Comparison of ENCODE assay signal across 10 mouse cellular contexts in the genomic region with DNA sequence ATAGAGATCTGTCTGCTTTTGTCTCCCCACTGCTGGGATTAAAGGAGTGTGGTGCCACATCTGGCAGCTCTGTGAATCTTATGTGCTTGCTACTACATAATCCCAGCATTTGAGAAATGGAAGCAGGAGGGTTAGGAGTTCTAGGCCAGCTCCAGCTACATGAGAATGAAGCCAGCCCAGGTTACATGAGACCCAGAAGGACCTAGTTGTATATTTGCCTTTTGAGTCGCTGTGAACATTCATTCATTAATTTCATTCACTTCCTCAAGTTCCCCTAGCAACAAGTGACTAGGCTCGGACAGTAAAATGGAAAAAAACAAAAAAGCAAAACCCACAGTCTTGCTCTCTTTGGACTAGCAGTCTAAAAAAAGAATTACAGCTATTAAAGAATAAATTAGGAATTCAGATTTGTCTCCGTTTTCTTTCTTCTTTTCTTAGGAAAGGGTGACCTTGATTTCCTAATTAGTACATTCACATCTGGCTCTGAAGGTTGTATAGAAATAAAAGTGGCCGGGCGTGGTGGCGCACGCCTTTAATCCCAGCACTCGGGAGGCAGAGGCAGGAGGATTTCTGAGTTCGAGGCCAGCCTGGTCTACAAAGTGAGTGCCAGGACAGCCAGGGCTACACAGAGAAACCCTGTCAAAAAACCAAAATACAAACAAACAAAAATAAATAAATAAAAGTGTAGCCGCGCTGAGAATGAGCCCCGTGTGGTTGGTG. TPM values are rescaled to one million over a fixed set of nuclear protein-coding genes. Genes with fewer than 3 reads are reported as not detected.
DNase-seq lines count a peak whose midpoint lies in the region; ATAC-seq and TF ChIP-seq lines count a peak whose summit lies in the region.
"Had no signal": no experiment of that assay in that cellular context is flagged by ENCODE, and none has a peak within 500 bp of the region (broad histone marks: within the 10 kb centered on the region; RNA-seq: fewer than 3 reads in every experiment).

No protein-coding gene starts in this region.

- no peaks in the 10 kb centered on the region; the same call in none of the 2 replicates for H3K4me1 ChIP-seq in cerebellum, adult 2 months (ENCODE audit: control insufficient read depth, insufficient read depth, low read length)
- peaks cover 6% of the 10 kb centered on the region; the same call in 1 of the 2 replicates for H3K4me1 ChIP-seq in testis, adult 2 months (ENCODE audit: control insufficient read depth, insufficient read depth, low read length)
- peaks cover 3% of the 10 kb centered on the region for H3K4me1 ChIP-seq in liver, embryonic 11.5 days (replicated peaks; ENCODE audit: control insufficient read depth, insufficient read depth, low read length)
- no peaks in the 10 kb centered on the region for H3K4me1 ChIP-seq in stomach, postnatal 0 days (replicated peaks; ENCODE audit: control insufficient read depth, insufficient read depth)

- no peaks in the 10 kb centered on the region for H3K9me3 ChIP-seq in liver, embryonic 11.5 days (ENCODE audit: control insufficient read depth, low read length)
- H3K9me3 ChIP-seq in stomach, postnatal 0 days (ENCODE audit: control insufficient read depth, low read length): no peaks in the 10 kb centered on the region

- H3K9ac ChIP-seq in liver, embryonic 11.5 days (ENCODE audit: low read depth, low read length): no peak overlapping the region
- 0 out of 2 replicates have a peak overlapping the region, but pooled peaks have one; percentile 23 for H3K9ac ChIP-seq in stomach, postnatal 0 days (ENCODE audit: low read length)

- 16% methylated on average over 12 of the region's 12 CpGs for WGBS in cerebellum, adult 2 months
- WGBS in liver, embryonic 11.5 days: 44% methylated on average over 12 of the region's 12 CpGs
- WGBS in stomach, postnatal 0 days: 43% methylated on average over 12 of the region's 12 CpGs

- DNase-seq in cerebellum, adult 2 months: no peak
- no peak for DNase-seq in cerebellum, adult 8-10 months
- DNase-seq in testis, postnatal 10 days (ENCODE audit: low spot score): no peak
- no peak for DNase-seq in liver, embryonic 11.5 days (ENCODE audit: low spot score)
- no peak for DNase-seq in stomach, postnatal 0 days (ENCODE audit: low spot score)
- no peak for DNase-seq in kidney, postnatal 36 days
- no peak for DNase-seq in adrenal gland, adult 18-20 months (ENCODE audit: low spot score in 2 of 2)

- no peak for ATAC-seq in liver, embryonic 11.5 days (replicated peaks; ENCODE audit: low FRiP score)
- no peak; the same call in 1 of the 2 replicates for ATAC-seq in stomach, postnatal 0 days (ENCODE audit: low FRiP score, low TSS enrichment)

- H3K27me3 ChIP-seq in cerebellum, adult 2 months (ENCODE audit: control insufficient read depth, insufficient read depth, low read length): no peaks in the 10 kb centered on the region
- no peaks in the 10 kb centered on the region for H3K27me3 ChIP-seq in testis, adult 2 months (ENCODE audit: control insufficient read depth, insufficient read depth, low read length)
- H3K27me3 ChIP-seq in liver, embryonic 11.5 days (replicated peaks; ENCODE audit: control insufficient read depth, insufficient read depth, low read length): no peaks in the 10 kb centered on the region
- H3K27me3 ChIP-seq in stomach, postnatal 0 days (ENCODE audit: control insufficient read depth, insufficient read depth, low read length): no peaks in the 10 kb centered on the region

- TF ChIP-seq CTCF in cerebellum, adult 2 months (IDR thresholded peaks at IDR 0.05; ENCODE audit: borderline replicate concordance, insufficient read depth, low read depth, low read length): no peak
- no peak for TF ChIP-seq CTCF in testis, adult 2 months (IDR thresholded peaks at IDR 0.05; ENCODE audit: control insufficient read depth, insufficient read depth, insufficient replicate concordance, low read depth, low read length)
- TF ChIP-seq CTCF in stomach, postnatal 0 days (IDR thresholded peaks at IDR 0.05; ENCODE audit: low read depth): no peak

- TF ChIP-seq POLR2A in cerebellum, adult 2 months (IDR thresholded peaks at IDR 0.05; ENCODE audit: borderline replicate concordance, insufficient read depth, low read length): no peak
- no peak for TF ChIP-seq POLR2A in testis, adult 2 months (IDR thresholded peaks at IDR 0.05; ENCODE audit: control insufficient read depth, low read depth, low read length)

- peak overlapping the region; percentile 2; the same call in 1 of the 2 replicates for H3K27ac ChIP-seq in cerebellum, adult 2 months (ENCODE audit: insufficient read depth, low read length)
- peak overlapping the region; percentile 23; the same call in 1 of the 2 replicates for H3K27ac ChIP-seq in testis, adult 2 months (ENCODE audit: control insufficient read depth, insufficient read depth, low read depth, low read length)
- H3K27ac ChIP-seq in liver, embryonic 11.5 days (ENCODE audit: low read depth, low read length): no peak overlapping the region
- H3K27ac ChIP-seq in stomach, postnatal 0 days (replicated peaks): peak overlapping the region; percentile 89

- peak overlapping the region; percentile 76 for H3K4me3 ChIP-seq in cerebellum, adult 2 months (replicated peaks; ENCODE audit: insufficient read depth, low read depth, low read length)
- H3K4me3 ChIP-seq in testis, adult 2 months (ENCODE audit: control insufficient read depth, low read depth, low read length): peak overlapping the region; percentile 77
- peak overlapping the region; percentile 20 for H3K4me3 ChIP-seq in liver, embryonic 11.5 days (ENCODE audit: low read depth, low read length)
- peak overlapping the region; percentile 73 for H3K4me3 ChIP-seq in stomach, postnatal 0 days (ENCODE audit: low read depth, low read length)

- H3K4me2 ChIP-seq in liver, embryonic 11.5 days: peak overlapping the region; percentile 54
- H3K4me2 ChIP-seq in stomach, postnatal 0 days (replicated peaks; ENCODE audit: low read depth): peak overlapping the region; percentile 44; the same call in 1 of the 2 replicates

- TF ChIP-seq EP300 in stomach, postnatal 0 days (optimal IDR thresholded peaks at IDR 0.05): no peak

- H3K36me3 ChIP-seq in testis, adult 2 months (ENCODE audit: control insufficient read depth, insufficient read depth, low read length): no peaks in the 10 kb centered on the region
- H3K36me3 ChIP-seq in liver, embryonic 11.5 days (ENCODE audit: control insufficient read depth, insufficient read depth, low read length): peaks cover 5% of the 10 kb centered on the region; the same call in 1 of the 2 replicates
- H3K36me3 ChIP-seq in stomach, postnatal 0 days (ENCODE audit: control insufficient read depth, insufficient read depth, low read length): no peaks in the 10 kb centered on the region

RNA-seq across cellular contexts. Expression of a gene that starts 0.4 kb away (rescaled TPM):
- 133 and 137 TPM in 2 replicates for polyA plus RNA-seq in cerebellum, adult 2 months (2012; rRNA removed)
- 33.5 and 46.6 TPM in 2 replicates for polyA plus RNA-seq in testis, adult 2 months (2012; rRNA removed)
- 60.3 and 60.5 TPM in 2 replicates for polyA plus RNA-seq in liver, embryonic 11.5 days (2014; fragmentation: Nextera tagmentation; extraction: Ambion mirVana)
- polyA plus RNA-seq in stomach, postnatal 0 days (2015; fragmentation: Nextera tagmentation; extraction: Ambion mirVana): 118 and 120 TPM in 2 replicates
- 10 to 100 TPM; 49.7 to 58.0 TPM for total RNA-seq in adrenal gland, adult 18-20 months (2021)

RNA-seq across cellular contexts. Expression of a gene that starts 7.2 kb away (rescaled TPM):
- 2.8 and 3.2 TPM in 2 replicates for polyA plus RNA-seq in cerebellum, adult 2 months (2012; rRNA removed)
- polyA plus RNA-seq in testis, adult 2 months (2012; rRNA removed): 26.6 and 27.3 TPM in 2 replicates
- 45.1 and 46.1 TPM in 2 replicates for polyA plus RNA-seq in liver, embryonic 11.5 days (2014; fragmentation: Nextera tagmentation; extraction: Ambion mirVana)
- polyA plus RNA-seq in stomach, postnatal 0 days (2015; fragmentation: Nextera tagmentation; extraction: Ambion mirVana): 10.7 and 11.8 TPM in 2 replicates
- total RNA-seq in adrenal gland, adult 18-20 months (2021): 1 to 10 TPM; 1.1 to 1.9 TPM

RNA-seq across cellular contexts. Expression of a gene that starts 8.7 kb away (rescaled TPM):
- not detected in 2 replicates for polyA plus RNA-seq in cerebellum, adult 2 months (2012; rRNA removed)
- not detected in 2 replicates for polyA plus RNA-seq in testis, adult 2 months (2012; rRNA removed)
- polyA plus RNA-seq in liver, embryonic 11.5 days (2014; fragmentation: Nextera tagmentation; extraction: Ambion mirVana): not detected in 2 replicates
- polyA plus RNA-seq in stomach, postnatal 0 days (2015; fragmentation: Nextera tagmentation; extraction: Ambion mirVana): not detected in 2 replicates
- under 1 TPM in 1 of 2 experiments, not detected in 1; 0.38 TPM for total RNA-seq in adrenal gland, adult 18-20 months (2021)
- total RNA-seq: hematopoietic stem cell, adult 5-6 weeks had no signal
- polyA plus RNA-seq: C2C12 had no signal

RNA-seq across cellular contexts. Expression of a gene that starts 14.5 kb away (rescaled TPM):
- polyA plus RNA-seq in cerebellum, adult 2 months (2012; rRNA removed): 15.8 and 17.7 TPM in 2 replicates
- 0.07 and 0.38 TPM in 2 replicates for polyA plus RNA-seq in testis, adult 2 months (2012; rRNA removed)
- polyA plus RNA-seq in liver, embryonic 11.5 days (2014; fragmentation: Nextera tagmentation; extraction: Ambion mirVana): 1.5 and 2.0 TPM in 2 replicates
- 2.6 and 3.1 TPM in 2 replicates for polyA plus RNA-seq in stomach, postnatal 0 days (2015; fragmentation: Nextera tagmentation; extraction: Ambion mirVana)
- total RNA-seq in adrenal gland, adult 18-20 months (2021): under 1 TPM; 0.56 to 0.61 TPM

RNA-seq across cellular contexts. Expression of a gene that starts 31.3 kb away (rescaled TPM):
- polyA plus RNA-seq in cerebellum, adult 2 months (2012; rRNA removed): 18.0 and 21.1 TPM in 2 replicates
- 6.0 and 22.9 TPM in 2 replicates for polyA plus RNA-seq in testis, adult 2 months (2012; rRNA removed)
- 46.4 and 51.2 TPM in 2 replicates for polyA plus RNA-seq in liver, embryonic 11.5 days (2014; fragmentation: Nextera tagmentation; extraction: Ambion mirVana)
- 2,018 and 2,237 TPM in 2 replicates for polyA plus RNA-seq in stomach, postnatal 0 days (2015; fragmentation: Nextera tagmentation; extraction: Ambion mirVana)
- total RNA-seq in adrenal gland, adult 18-20 months (2021): 10 to 100 TPM; 33.4 to 61.7 TPM

Comparison
In these comparisons a context has a peak if more than half of its experiments do, and no peak if none do; other contexts are left out.
1. H3K4me3 ChIP-seq: peak in every context shown above with its lines; median percentile 77 in testis, adult 2 months; 76 in cerebellum, adult 2 months; 73 in stomach, postnatal 0 days; 20 in liver, embryonic 11.5 days.